Mouse (Mus musculus): ENCODE results near the gene Efcab1.

- no peak for TF ChIP-seq CTCF (IDR thresholded peaks at IDR 0.05; ENCODE audit: borderline replicate concordance, insufficient read depth, low read depth, low read length)
- no peak for TF ChIP-seq POLR2A (IDR thresholded peaks at IDR 0.05; ENCODE audit: borderline replicate concordance, insufficient read depth, low read length)
Observed at GRCm38 (mm10) chr16:14939994-14940715, 33.7 kb downstream of the Efcab1 start.
